Mouse (Mus musculus) olfactory bulb, adult 2 months (tissue): ENCODE measurements around the gene Etl4.

Source experiments
- CTCF ChIP-seq: fragments of 200-500 bp; IDR thresholded peaks from 2 replicates; pipeline ENCODE4 v1.5.1; 2012; ENCODE audit warnings: low read depth, mild to moderate bottlenecking, low read length, moderate library complexity; ENCODE audit not compliant: insufficient read depth
- POLR2A ChIP-seq: fragments of 200-500 bp; IDR thresholded peaks from 2 replicates; pipeline ENCODE4 v1.6.1; 2012; ENCODE audit warnings: mild to moderate bottlenecking, low read depth, low read length, moderate library complexity; ENCODE audit not compliant: insufficient read depth

DNA sequence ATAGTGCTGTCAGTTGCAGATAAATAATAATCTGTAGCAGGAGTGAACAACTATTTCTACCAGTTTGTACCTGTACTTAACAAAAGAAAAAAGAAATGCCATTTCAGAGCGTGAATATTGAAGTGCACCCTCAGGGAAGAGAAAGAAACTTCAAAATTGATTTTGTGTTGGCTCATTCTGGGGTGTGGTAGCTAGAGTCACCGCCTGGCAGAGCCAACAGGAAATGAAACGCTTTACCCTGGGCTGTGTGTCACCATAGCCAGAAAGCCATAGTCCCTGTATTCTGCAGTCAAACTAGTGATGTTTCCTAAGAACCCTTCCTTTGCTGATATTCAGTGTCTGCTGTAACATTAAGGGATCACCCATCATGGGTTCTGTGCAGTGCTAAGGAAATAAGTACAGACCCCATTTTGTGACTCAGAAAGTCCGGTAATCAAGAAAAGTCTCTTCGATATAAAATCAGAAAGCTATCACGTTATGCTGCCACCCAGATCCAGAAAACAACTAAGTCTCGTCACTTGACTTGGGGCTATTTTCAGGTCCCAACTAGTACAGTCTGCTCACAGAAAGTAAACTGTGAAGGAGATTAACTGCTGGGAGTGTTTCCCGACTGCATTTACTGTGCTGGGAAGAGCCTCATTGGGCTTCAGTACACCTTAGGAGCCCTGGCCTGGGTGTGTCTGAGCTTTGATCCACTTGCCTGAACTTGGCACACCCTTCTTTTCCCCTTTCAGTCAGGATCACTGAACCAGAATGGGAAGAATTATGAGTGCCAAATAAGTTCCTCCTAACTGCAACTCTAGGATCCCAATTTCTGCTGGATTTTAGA is 843.9 kb downstream of the Etl4 start:
- TF ChIP-seq CTCF (no peak), POLR2A (no peak)
